In the genomic region with DNA sequence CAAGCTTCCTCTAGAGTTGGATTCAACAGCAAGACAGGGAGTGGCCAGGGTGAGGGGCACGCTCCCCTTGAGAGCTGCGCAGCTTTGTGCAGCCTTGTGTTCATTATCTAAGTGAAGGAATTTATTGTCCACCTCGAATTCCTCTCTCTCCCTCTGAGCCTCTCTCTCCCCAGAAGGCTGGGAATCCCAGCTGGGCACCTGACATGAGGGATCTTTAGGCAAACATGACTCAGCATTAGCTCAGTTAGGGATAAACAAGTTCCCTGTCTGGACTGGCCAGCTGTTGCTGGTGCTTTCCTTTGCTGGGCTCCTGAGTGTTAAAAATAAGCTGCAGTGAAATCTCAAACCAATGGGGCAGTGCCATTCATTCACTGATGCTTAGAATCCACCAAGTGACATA, we compare ENCODE assay signal across 8 mouse cellular contexts.
A peak's percentile ranks its signal among the peaks of the same experiment; 100 is the strongest.
DNase-seq lines count a peak whose midpoint lies in the region; ATAC-seq and TF ChIP-seq lines count a peak whose summit lies in the region.

No protein-coding gene starts in this region.

- intact Hi-C loops in gastrocnemius, adult 2 months (cut with DNase I), result loop anchor here (5.0 kb wide), 1 partner anchor 46 kb away; no protein-coding TSS in a partner anchor
- intact Hi-C loops in left cerebral cortex, postnatal 10 days (cut with DNase I), result no loop called here

- no peak for TF ChIP-seq CTCF in gastrocnemius, adult 2 months (IDR thresholded peaks at IDR 0.05)

- WGBS in limb, embryonic 15.5 days, result 27% methylated on average over 3 of the region's 3 CpGs
- 27% methylated on average over 3 of the region's 3 CpGs for WGBS in hindbrain, embryonic 16.5 days

- peak overlapping the region; percentile 53 for H3K4me3 ChIP-seq in gastrocnemius, adult 2 months
- no peak overlapping the region for H3K4me3 ChIP-seq in limb, embryonic 15.5 days
- no peak overlapping the region for H3K4me3 ChIP-seq in hindbrain, embryonic 16.5 days (ENCODE audit: low read length)

- H3K36me3 ChIP-seq in limb, embryonic 15.5 days, result no peaks in the 10 kb centered on the region
- no peaks in the 10 kb centered on the region for H3K36me3 ChIP-seq in hindbrain, embryonic 16.5 days (ENCODE audit: control insufficient read depth, insufficient read depth, low read length)

- 0 out of 2 replicates have a peak, but pooled peaks have one; percentile 44 for ATAC-seq in limb, embryonic 15.5 days (ENCODE audit: insufficient number of reproducible peaks, low FRiP score, low TSS enrichment, low read depth)
- no peak for ATAC-seq in hindbrain, embryonic 16.5 days

- no peaks in the 10 kb centered on the region for H3K9me3 ChIP-seq in limb, embryonic 15.5 days
- H3K9me3 ChIP-seq in hindbrain, embryonic 16.5 days (ENCODE audit: control insufficient read depth, low read length), result no peaks in the 10 kb centered on the region

- no peaks in the 10 kb centered on the region for H3K27me3 ChIP-seq in limb, embryonic 15.5 days
- no peaks in the 10 kb centered on the region for H3K27me3 ChIP-seq in hindbrain, embryonic 16.5 days (replicated peaks; ENCODE audit: control insufficient read depth, insufficient read depth, low read length)

- peak; percentile 75 for DNase-seq in gastrocnemius, adult 2 months
- DNase-seq in gastrocnemius, postnatal 10 days, result no peak
- DNase-seq in NIH3T3 (ENCODE audit: low read depth), result peak; percentile 83
- peak; percentile 54 to 57 for DNase-seq in heart, adult 18-20 months
- DNase-seq in left cerebral cortex, postnatal 10 days (ENCODE audit: extremely low spot score in 1 of 2, low spot score in 2 of 2), result no peak
- no peak for DNase-seq in right cerebral cortex, postnatal 14 days

- H3K9ac ChIP-seq in limb, embryonic 15.5 days, result no peak overlapping the region
- no peak overlapping the region for H3K9ac ChIP-seq in hindbrain, embryonic 16.5 days (ENCODE audit: low read depth, low read length)

- H3K4me2 ChIP-seq in limb, embryonic 15.5 days, result no peak overlapping the region
- no peak overlapping the region for H3K4me2 ChIP-seq in hindbrain, embryonic 16.5 days (ENCODE audit: low read length)

- 0 out of 2 replicates have a peak, but pooled peaks cover 10% of the 10 kb centered on the region for H3K4me1 ChIP-seq in limb, embryonic 15.5 days
- H3K4me1 ChIP-seq in hindbrain, embryonic 16.5 days (ENCODE audit: control insufficient read depth, insufficient read depth, low read depth, low read length), result peaks cover 8% of the 10 kb centered on the region

- peak overlapping the region; percentile 86 for H3K27ac ChIP-seq in gastrocnemius, adult 2 months
- H3K27ac ChIP-seq in limb, embryonic 15.5 days, result no peak overlapping the region
- no peak overlapping the region for H3K27ac ChIP-seq in hindbrain, embryonic 16.5 days (ENCODE audit: low read depth, low read length)

Comparison
In these comparisons a context has a peak if more than half of its experiments do, and no peak if none do; other contexts are left out.
1. DNase-seq: peak in gastrocnemius, adult 2 months (single experiment), NIH3T3 (single experiment) and heart, adult 18-20 months (2 of 2); none in gastrocnemius, postnatal 10 days (single experiment), left cerebral cortex, postnatal 10 days (0 of 2) and right cerebral cortex, postnatal 14 days (single experiment).